Mouse (Mus musculus): ENCODE measurements around the gene Igf1r. TPM values are rescaled to one million over a fixed set of nuclear protein-coding genes. Genes with fewer than 3 reads are reported as not detected.

Gene Igf1r
- total and polyA plus RNA-seq, 3 experiments = 4.3 to 9.1 (median 6.1) TPM

- DNase-seq (ENCODE audit: low spot score) (no peak), ATAC-seq (ENCODE audit: extremely low read depth, insufficient number of reproducible peaks, low FRiP score, poor library complexity, severe bottlenecking) (no peak)
- peaks cover under 1% of the 10 kb centered on the region for H3K36me3 ChIP-seq (replicated peaks)
- TF ChIP-seq POLR2AphosphoS5 (IDR thresholded peaks at IDR 0.05; ENCODE audit: insufficient replicate concordance, low read depth, low read length) (no peak), GATA2 (IDR thresholded peaks at IDR 0.05; ENCODE audit: borderline replicate concordance, low read depth, low read length) (no peak), GATA1 (IDR thresholded peaks at IDR 0.05; ENCODE audit: borderline replicate concordance, low read length) (no peak), TAL1 (conservative IDR thresholded peaks at IDR 0.05; ENCODE audit: low read depth, low read length) (no peak), CTCF (IDR thresholded peaks at IDR 0.05; ENCODE audit: low read depth, low read length) (no peak)
- H3K27me3 ChIP-seq (ENCODE audit: insufficient read depth, low read length) = 0 out of 2 replicates have a peak, but pooled peaks cover 2% of the 10 kb centered on the region
- H3K4me3 ChIP-seq (ENCODE audit: low read depth, low read length) = no peak overlapping the region
- peaks cover 4% of the 10 kb centered on the region for H3K9me3 ChIP-seq (replicated peaks)
- H3K4me1 ChIP-seq (ENCODE audit: insufficient read depth, low read depth, low read length) = peaks cover 10% of the 10 kb centered on the region
Observed at GRCm38 (mm10) chr7:68245681-68246080, 293.1 kb downstream of the Igf1r start.

GRCm38 (mm10) chr7:68246249-68246648 is 293.6 kb downstream of the Igf1r start:
- ATAC-seq (ENCODE audit: extremely low read depth, insufficient number of reproducible peaks, low FRiP score, poor library complexity, severe bottlenecking) (no peak), DNase-seq (ENCODE audit: low spot score) (no peak)
- peaks cover 4% of the 10 kb centered on the region for H3K4me1 ChIP-seq (ENCODE audit: insufficient read depth, low read depth, low read length)
- no peak for TF ChIP-seq GATA1 (IDR thresholded peaks at IDR 0.05; ENCODE audit: borderline replicate concordance, low read length)
- no peak for TF ChIP-seq POLR2AphosphoS5 (IDR thresholded peaks at IDR 0.05; ENCODE audit: insufficient replicate concordance, low read depth, low read length)
- TF ChIP-seq CTCF (IDR thresholded peaks at IDR 0.05; ENCODE audit: low read depth, low read length) = no peak
- TF ChIP-seq TAL1 (conservative IDR thresholded peaks at IDR 0.05; ENCODE audit: low read depth, low read length) = no peak
- no peak for TF ChIP-seq GATA2 (IDR thresholded peaks at IDR 0.05; ENCODE audit: borderline replicate concordance, low read depth, low read length)
- peaks cover 4% of the 10 kb centered on the region for H3K9me3 ChIP-seq (replicated peaks)
- H3K4me3 ChIP-seq (ENCODE audit: low read depth, low read length) = no peak overlapping the region
- H3K36me3 ChIP-seq (replicated peaks) = no peaks in the 10 kb centered on the region
- 0 out of 2 replicates have a peak, but pooled peaks cover 2% of the 10 kb centered on the region for H3K27me3 ChIP-seq (ENCODE audit: insufficient read depth, low read length)

DNA sequence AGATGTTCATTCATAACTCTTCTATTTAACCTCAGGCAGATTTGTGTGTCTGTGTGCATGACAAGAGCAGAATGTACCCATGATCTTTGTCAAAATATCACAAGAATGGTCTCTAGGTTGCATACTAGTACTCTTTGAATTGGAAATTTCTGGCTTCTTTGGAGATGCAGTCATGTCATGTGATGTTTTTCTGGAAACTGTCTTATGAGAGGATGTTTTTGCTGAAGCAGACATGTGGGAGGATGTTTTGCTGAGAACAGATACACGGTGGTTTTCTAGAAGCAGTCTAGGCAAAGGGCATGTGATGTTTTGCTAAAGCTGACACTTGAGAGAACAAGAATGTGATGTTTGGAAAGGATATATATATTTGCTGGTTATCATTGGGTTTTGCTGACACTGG is 297.8 kb downstream of the Igf1r start:
- no peak for DNase-seq (ENCODE audit: low spot score)
- ATAC-seq (ENCODE audit: extremely low read depth, insufficient number of reproducible peaks, low FRiP score, poor library complexity, severe bottlenecking) = no peak
- H3K9me3 ChIP-seq (replicated peaks) = peaks cover 4% of the 10 kb centered on the region

DNA sequence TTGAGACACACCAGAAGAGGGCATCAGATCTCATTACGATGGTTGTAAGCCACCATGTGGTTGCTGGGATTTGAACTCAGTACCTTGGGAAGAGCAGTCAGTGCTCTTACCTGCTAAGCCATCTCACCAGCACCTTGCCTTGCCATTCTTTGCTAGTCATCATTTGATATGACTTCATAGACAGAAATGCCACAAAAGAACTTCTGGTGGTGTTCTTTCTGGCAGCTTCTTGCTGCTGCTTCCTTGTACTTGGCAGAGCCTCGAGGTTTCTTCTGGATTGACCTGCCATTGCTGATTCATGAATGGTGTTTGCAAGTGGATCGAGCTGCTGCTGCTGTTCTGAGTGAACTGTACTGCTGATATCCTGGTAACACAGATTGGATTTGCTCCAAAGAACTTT is 298.3 kb downstream of the Igf1r start:
- no peaks in the 10 kb centered on the region for H3K4me1 ChIP-seq (ENCODE audit: insufficient read depth, low read depth, low read length)
- DNase-seq (ENCODE audit: low spot score) = no peak
- no peak overlapping the region for H3K4me3 ChIP-seq (ENCODE audit: low read depth, low read length)
- TF ChIP-seq POLR2AphosphoS5 (IDR thresholded peaks at IDR 0.05; ENCODE audit: insufficient replicate concordance, low read depth, low read length) = no peak
- TF ChIP-seq GATA1 (IDR thresholded peaks at IDR 0.05; ENCODE audit: borderline replicate concordance, low read length) = no peak
- no peak for TF ChIP-seq GATA2 (IDR thresholded peaks at IDR 0.05; ENCODE audit: borderline replicate concordance, low read depth, low read length)
- no peak for TF ChIP-seq TAL1 (conservative IDR thresholded peaks at IDR 0.05; ENCODE audit: low read depth, low read length)
- TF ChIP-seq CTCF (IDR thresholded peaks at IDR 0.05; ENCODE audit: low read depth, low read length) = no peak
- H3K27me3 ChIP-seq (ENCODE audit: insufficient read depth, low read length) = no peaks in the 10 kb centered on the region
- no peak for ATAC-seq (ENCODE audit: extremely low read depth, insufficient number of reproducible peaks, low FRiP score, poor library complexity, severe bottlenecking)
- peaks cover 4% of the 10 kb centered on the region for H3K9me3 ChIP-seq (replicated peaks)
- H3K36me3 ChIP-seq (replicated peaks) = no peaks in the 10 kb centered on the region

More for the DNA sequence above, 297.8 kb downstream of the Igf1r start:
- Histone ChIP-seq H3K27me3 (ENCODE audit: insufficient read depth, low read length) (no peaks in the 10 kb centered on the region), H3K36me3 (replicated peaks) (no peaks in the 10 kb centered on the region), H3K4me3 (ENCODE audit: low read depth, low read length) (no peak overlapping the region), H3K4me1 (ENCODE audit: insufficient read depth, low read depth, low read length) (no peaks in the 10 kb centered on the region)
- TF ChIP-seq GATA2 (IDR thresholded peaks at IDR 0.05; ENCODE audit: borderline replicate concordance, low read depth, low read length) (no peak), POLR2AphosphoS5 (IDR thresholded peaks at IDR 0.05; ENCODE audit: insufficient replicate concordance, low read depth, low read length) (no peak), GATA1 (IDR thresholded peaks at IDR 0.05; ENCODE audit: borderline replicate concordance, low read length) (no peak), TAL1 (conservative IDR thresholded peaks at IDR 0.05; ENCODE audit: low read depth, low read length) (no peak), CTCF (IDR thresholded peaks at IDR 0.05; ENCODE audit: low read depth, low read length) (no peak)

DNA sequence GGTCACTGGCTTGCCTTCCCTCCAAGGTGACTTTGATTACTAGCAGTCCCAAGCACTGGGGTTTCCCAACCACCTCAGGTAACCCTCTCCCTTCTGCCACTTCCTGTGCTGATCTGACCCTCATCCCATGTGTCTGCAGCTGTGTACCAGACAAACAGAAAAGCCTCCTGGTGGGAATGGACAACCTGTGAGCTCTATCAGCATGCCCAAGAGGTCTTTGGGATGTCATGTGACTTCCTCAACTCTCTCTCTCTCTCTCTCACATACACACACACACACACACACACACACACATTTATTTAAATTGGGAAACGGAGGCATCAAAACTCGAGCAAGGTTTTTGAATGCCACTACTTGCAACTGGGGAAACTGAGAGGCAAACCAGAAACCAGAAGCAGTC is 305.1 kb downstream of the Igf1r start:
- Histone ChIP-seq H3K4me1 (ENCODE audit: insufficient read depth, low read depth, low read length) (no peaks in the 10 kb centered on the region), H3K27me3 (ENCODE audit: insufficient read depth, low read length) (peaks cover 4% of the 10 kb centered on the region; the same call in 1 of the 2 replicates), H3K36me3 (replicated peaks) (no peaks in the 10 kb centered on the region), H3K4me3 (ENCODE audit: low read depth, low read length) (no peak overlapping the region), H3K9me3 (replicated peaks) (0 out of 2 replicates have a peak, but pooled peaks cover 3% of the 10 kb centered on the region)
- no peak for ATAC-seq (ENCODE audit: extremely low read depth, insufficient number of reproducible peaks, low FRiP score, poor library complexity, severe bottlenecking)
- TF ChIP-seq GATA1 (IDR thresholded peaks at IDR 0.05; ENCODE audit: borderline replicate concordance, low read length) (no peak), TAL1 (conservative IDR thresholded peaks at IDR 0.05; ENCODE audit: low read depth, low read length) (no peak), CTCF (IDR thresholded peaks at IDR 0.05; ENCODE audit: low read depth, low read length) (no peak), POLR2AphosphoS5 (IDR thresholded peaks at IDR 0.05; ENCODE audit: insufficient replicate concordance, low read depth, low read length) (no peak), GATA2 (IDR thresholded peaks at IDR 0.05; ENCODE audit: borderline replicate concordance, low read depth, low read length) (no peak)
- DNase-seq (ENCODE audit: low spot score) = no peak

DNA sequence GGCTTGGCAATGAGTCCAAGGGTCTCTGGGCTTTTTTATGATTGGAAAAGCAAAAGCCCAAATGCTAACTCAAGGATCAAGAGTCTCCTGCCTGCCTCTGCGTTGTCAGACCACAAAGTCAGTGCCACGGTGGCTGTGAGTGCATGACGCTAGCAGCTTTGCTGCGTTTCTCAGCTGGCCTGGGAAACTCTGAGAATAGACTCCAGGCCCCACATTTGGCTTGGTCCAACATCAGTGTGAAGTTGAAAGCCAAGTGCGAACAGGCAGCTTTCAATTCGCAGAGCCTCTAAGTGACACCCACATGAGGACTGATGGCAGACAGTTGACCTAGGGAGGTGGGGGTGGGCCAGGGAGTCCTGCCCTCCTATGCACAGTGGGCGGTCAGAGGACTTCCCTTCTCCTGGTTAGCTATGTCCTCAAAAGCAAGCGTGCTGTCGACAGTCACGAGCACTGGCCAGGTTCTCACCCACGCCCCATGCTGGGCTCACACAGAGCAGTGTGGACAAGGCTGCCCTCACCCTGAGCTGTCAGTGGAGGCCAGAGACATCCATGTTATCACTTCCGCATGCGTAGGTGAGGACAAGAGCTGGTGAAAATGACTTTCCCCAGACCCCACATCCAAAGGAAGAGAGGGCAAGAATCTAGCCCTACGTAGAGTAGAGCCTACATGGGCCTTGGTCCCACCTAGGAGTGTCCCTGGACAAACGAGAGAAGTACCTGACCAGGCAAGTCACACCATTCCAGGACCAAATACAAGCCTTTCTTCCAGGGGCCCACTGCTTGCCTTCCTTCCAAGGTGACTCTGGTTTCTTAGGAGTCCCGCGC is 305.9 kb downstream of the Igf1r start:
- ATAC-seq (ENCODE audit: extremely low read depth, insufficient number of reproducible peaks, low FRiP score, poor library complexity, severe bottlenecking) (no peak), DNase-seq (ENCODE audit: low spot score) (no peak)
- no peak overlapping the region for H3K4me3 ChIP-seq (ENCODE audit: low read depth, low read length)
- H3K4me1 ChIP-seq (ENCODE audit: insufficient read depth, low read depth, low read length) = no peaks in the 10 kb centered on the region
- TF ChIP-seq POLR2AphosphoS5 (IDR thresholded peaks at IDR 0.05; ENCODE audit: insufficient replicate concordance, low read depth, low read length) (no peak), CTCF (IDR thresholded peaks at IDR 0.05; ENCODE audit: low read depth, low read length) (no peak), TAL1 (conservative IDR thresholded peaks at IDR 0.05; ENCODE audit: low read depth, low read length) (no peak), GATA1 (IDR thresholded peaks at IDR 0.05; ENCODE audit: borderline replicate concordance, low read length) (no peak), GATA2 (IDR thresholded peaks at IDR 0.05; ENCODE audit: borderline replicate concordance, low read depth, low read length) (no peak)
- H3K27me3 ChIP-seq (ENCODE audit: insufficient read depth, low read length) = peaks cover 7% of the 10 kb centered on the region; the same call in 1 of the 2 replicates
- H3K9me3 ChIP-seq (replicated peaks) = 0 out of 2 replicates have a peak, but pooled peaks cover 3% of the 10 kb centered on the region
- H3K36me3 ChIP-seq (replicated peaks) = no peaks in the 10 kb centered on the region
